Mouse (Mus musculus) liver, postnatal 0 days (tissue): ENCODE results near the gene Ddx54.

Source experiments
- CTCF ChIP-seq: sonication (generic); IDR thresholded peaks from 2 replicates; pipeline ENCODE4 v1.5.1; 2016; ENCODE audit warnings: antibody characterized with exemption, low read depth
- EP300 ChIP-seq: IDR thresholded peaks from 2 replicates; pipeline ENCODE4 v1.6.1; 2016; ENCODE audit warnings: antibody characterized with exemption, low read depth, mild to moderate bottlenecking

DNA sequence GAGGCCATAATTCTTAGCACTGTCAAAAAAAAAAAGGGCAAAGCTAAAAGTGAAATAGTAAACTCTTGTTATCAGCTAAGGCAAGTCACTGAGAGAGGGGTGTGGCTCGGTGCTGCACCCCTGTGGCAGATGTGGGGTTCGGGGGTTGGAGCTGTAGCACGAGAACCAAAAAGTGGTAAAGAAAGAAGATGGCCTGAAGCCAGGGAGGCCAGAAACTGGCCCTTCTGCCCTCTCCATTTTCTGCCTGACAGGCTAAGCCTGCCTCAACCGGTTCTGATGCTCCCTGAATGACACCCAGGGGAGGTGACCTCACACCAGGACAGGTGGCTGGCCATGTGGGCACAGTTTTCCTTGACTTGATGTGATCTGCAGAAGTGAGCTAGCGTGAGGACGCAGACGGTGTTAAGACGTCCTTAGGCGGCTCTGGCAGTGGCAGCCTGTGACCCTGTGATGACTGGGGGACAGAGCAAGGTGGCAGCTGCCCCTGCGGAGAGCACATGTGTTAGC, 34.6 kb upstream of the Ddx54 start:
- TF ChIP-seq EP300, result peak; percentile 45; the same call in 1 of the 2 replicates
- TF ChIP-seq CTCF, result peak; percentile 77
